Mouse (Mus musculus) left cerebral cortex, adult 18-20 months (tissue): ENCODE data around the gene Slc28a2. TPM values are rescaled to one million over a fixed set of nuclear protein-coding genes. Genes with fewer than 3 reads are reported as not detected.
"Not testable (repeated sequence)": the region's sequence is repeated elsewhere in the genome, so short reads cannot be mapped to it uniquely, and the experiment has no call there.

Experiments used
- DNase-seq, 2 experiments: peaks; one replicate each; pipeline ENCODE4 v3.0.0; 2021 to 2022; ENCODE audit warnings: low spot score in 2 of 2, mixed read lengths in 1 of 2
- total RNA-seq, 2 experiments: library from RNA; stranded (reverse); gene quantifications; 2 replicates each; pipeline ENCODE4 v1.2.3; 2021

Slc28a2 gene
- total RNA-seq, 2 experiments from 2014 or later: 0.26 to 0.30 TPM

GRCm38 (mm10) chr2:122467351-122468013 lies 41.2 kb downstream of the Slc28a2 start:
- peak; percentile 85 to 88 for DNase-seq

GRCm38 (mm10) chr2:122469221-122469620 lies 42.9 kb downstream of the Slc28a2 start:
- no peak for DNase-seq

GRCm38 (mm10) chr2:122476585-122476984 lies 50.3 kb downstream of the Slc28a2 start:
- no peak for DNase-seq

- not testable (repeated sequence) for DNase-seq
Observed at GRCm38 (mm10) chr2:122483787-122484186, 57.5 kb downstream of the Slc28a2 start.

- no peak for DNase-seq
Observed at GRCm38 (mm10) chr2:122484641-122485040, 58.4 kb downstream of the Slc28a2 start, which contains the start of gene Gm14085. Gene Gm14085, plus strand, starts transcription at chr2:122484941.

GRCm38 (mm10) chr2:122485654-122486053 lies 59.4 kb downstream of the Slc28a2 start:
- DNase-seq: not testable (repeated sequence)

GRCm38 (mm10) chr2:122486122-122486521 lies 59.8 kb downstream of the Slc28a2 start:
- not testable (repeated sequence) for DNase-seq

GRCm38 (mm10) chr2:122486674-122487073 lies 60.4 kb downstream of the Slc28a2 start:
- no peak for DNase-seq

Other genes with a start within 250 kb of the Slc28a2 start
- under 1 TPM in 1 of 2 experiments, not detected in 1; 0.14 TPM for gene Patl2, start 240.3 kb upstream of the Slc28a2 start, total RNA-seq
- gene Terb2, start 240.2 kb upstream of the Slc28a2 start, total RNA-seq: not detected
- gene Sord, start 191.7 kb upstream of the Slc28a2 start, total RNA-seq: 10 to 100 TPM; 19.4 to 20.4 TPM
- not detected for gene Duox2, start 128.0 kb upstream of the Slc28a2 start, total RNA-seq
- not detected for gene Duoxa2, start 127.6 kb upstream of the Slc28a2 start, total RNA-seq
- gene Duoxa1, start 112.7 kb upstream of the Slc28a2 start, total RNA-seq: under 1 TPM in 1 of 2 experiments, not detected in 1; 0.23 TPM
- gene Duox1, start 110.8 kb upstream of the Slc28a2 start, total RNA-seq: not detected
- gene Shf, start 57.3 kb upstream of the Slc28a2 start, total RNA-seq: 10 to 100 TPM; 70.5 to 76.1 TPM
- gene Gm14085, start 58.5 kb downstream of the Slc28a2 start, total RNA-seq: not detected
- 10 to 100 TPM; 66.0 to 74.6 TPM for gene Gatm, start 184.8 kb downstream of the Slc28a2 start, total RNA-seq
- not detected for gene AA467197, start 210.5 kb downstream of the Slc28a2 start, total RNA-seq